In genomic region chr2:152653874-152654715, GRCm38 (mm10) we compare ENCODE assay signal across 10 mouse cellular contexts. TPM values are rescaled to one million over a fixed set of nuclear protein-coding genes. Genes with fewer than 3 reads are reported as not detected.
DNase-seq lines count a peak whose midpoint lies in the region; ATAC-seq lines count a peak whose summit lies in the region.
"Had no signal": no experiment of that assay in that cellular context is flagged by ENCODE, and none has a peak within 500 bp of the region (broad histone marks: within the 10 kb centered on the region; RNA-seq: fewer than 3 reads in every experiment).

No protein-coding gene starts in this region.

- 55% methylated on average over 14 of the region's 14 CpGs for WGBS in forebrain, embryonic 12.5 days
- 58% methylated on average over 14 of the region's 14 CpGs for WGBS in forebrain, embryonic 11.5 days
- WGBS in heart, embryonic 12.5 days = 29% methylated on average over 14 of the region's 14 CpGs
- WGBS in kidney, embryonic 16.5 days = 42% methylated on average over 14 of the region's 14 CpGs

- H3K4me2 ChIP-seq in forebrain, embryonic 12.5 days = peak overlapping the region; percentile 26; the same call in 1 of the 2 replicates
- no peak overlapping the region for H3K4me2 ChIP-seq in forebrain, embryonic 11.5 days (ENCODE audit: low read depth, low read length, severe bottlenecking)
- no peak overlapping the region for H3K4me2 ChIP-seq in heart, embryonic 12.5 days
- H3K4me2 ChIP-seq in kidney, embryonic 16.5 days (replicated peaks; ENCODE audit: low read depth, low read length) = no peak overlapping the region

- peaks cover 12% of the 10 kb centered on the region; the same call in 1 of the 2 replicates for H3K4me1 ChIP-seq in forebrain, embryonic 12.5 days
- H3K4me1 ChIP-seq in forebrain, embryonic 11.5 days (replicated peaks; ENCODE audit: control insufficient read depth, insufficient read depth, low read length) = no peaks in the 10 kb centered on the region
- peaks cover 17% of the 10 kb centered on the region for H3K4me1 ChIP-seq in heart, embryonic 12.5 days (replicated peaks)
- H3K4me1 ChIP-seq in kidney, embryonic 16.5 days (ENCODE audit: insufficient read depth, low read length) = peaks cover 14% of the 10 kb centered on the region

- H3K9ac ChIP-seq in forebrain, embryonic 12.5 days = no peak overlapping the region
- H3K9ac ChIP-seq in forebrain, embryonic 11.5 days (ENCODE audit: low read length) = no peak overlapping the region
- no peak overlapping the region for H3K9ac ChIP-seq in heart, embryonic 12.5 days
- no peak overlapping the region for H3K9ac ChIP-seq in kidney, embryonic 16.5 days (replicated peaks; ENCODE audit: low read length)

- H3K27ac ChIP-seq in forebrain, embryonic 12.5 days = peak overlapping the region; percentile 80
- no peak overlapping the region for H3K27ac ChIP-seq in forebrain, embryonic 11.5 days (ENCODE audit: low read depth, low read length)
- no peak overlapping the region; the same call in 1 of the 2 replicates for H3K27ac ChIP-seq in heart, embryonic 12.5 days (ENCODE audit: poor library complexity, severe bottlenecking)
- no peak overlapping the region for H3K27ac ChIP-seq in kidney, embryonic 16.5 days (ENCODE audit: low read length)
- H3K27ac ChIP-seq: macrophage had no signal

- peak; percentile 91 for ATAC-seq in forebrain, embryonic 12.5 days (ENCODE audit: low FRiP score)
- no peak for ATAC-seq in forebrain, embryonic 11.5 days (replicated peaks; ENCODE audit: low FRiP score)
- ATAC-seq in heart, embryonic 12.5 days (ENCODE audit: insufficient number of reproducible peaks, low FRiP score) = peak; percentile 31; the same call in 1 of the 2 replicates
- no peak for ATAC-seq in kidney, embryonic 16.5 days (ENCODE audit: low FRiP score, low TSS enrichment)

- no peaks in the 10 kb centered on the region for H3K9me3 ChIP-seq in forebrain, embryonic 12.5 days
- H3K9me3 ChIP-seq in forebrain, embryonic 11.5 days (ENCODE audit: control insufficient read depth, low read length) = no peaks in the 10 kb centered on the region
- peaks cover 4% of the 10 kb centered on the region for H3K9me3 ChIP-seq in heart, embryonic 12.5 days (replicated peaks)
- no peaks in the 10 kb centered on the region for H3K9me3 ChIP-seq in kidney, embryonic 16.5 days (ENCODE audit: low read length)

- no peaks in the 10 kb centered on the region for H3K36me3 ChIP-seq in forebrain, embryonic 12.5 days (replicated peaks)
- no peaks in the 10 kb centered on the region for H3K36me3 ChIP-seq in forebrain, embryonic 11.5 days (ENCODE audit: control insufficient read depth, insufficient read depth, low read length)
- no peaks in the 10 kb centered on the region for H3K36me3 ChIP-seq in heart, embryonic 12.5 days
- H3K36me3 ChIP-seq in kidney, embryonic 16.5 days (ENCODE audit: insufficient read depth, low read length) = no peaks in the 10 kb centered on the region

- 0 out of 2 replicates have a peak, but pooled peaks cover 2% of the 10 kb centered on the region for H3K27me3 ChIP-seq in forebrain, embryonic 12.5 days
- no peaks in the 10 kb centered on the region for H3K27me3 ChIP-seq in forebrain, embryonic 11.5 days (ENCODE audit: control insufficient read depth, insufficient read depth, low read length)
- H3K27me3 ChIP-seq in heart, embryonic 12.5 days (replicated peaks) = no peaks in the 10 kb centered on the region
- no peaks in the 10 kb centered on the region for H3K27me3 ChIP-seq in kidney, embryonic 16.5 days (ENCODE audit: insufficient read depth, low read length)

- no peak for DNase-seq in forebrain, embryonic 11.5 days (ENCODE audit: low spot score)
- peak; percentile 97 for DNase-seq in 3T3-L1 (ENCODE audit: low read depth, low spot score)
- peak; percentile 94 for DNase-seq in brain, adult 2 months (ENCODE audit: low read depth, low spot score)
- DNase-seq in layer of hippocampus, postnatal 36 days = peak; percentile 52 to 68
- DNase-seq in retina, embryonic 14.5 days (ENCODE audit: low spot score) = peak; percentile 27

- no peak overlapping the region for H3K4me3 ChIP-seq in forebrain, embryonic 12.5 days (replicated peaks)
- no peak overlapping the region for H3K4me3 ChIP-seq in forebrain, embryonic 11.5 days (ENCODE audit: low read depth, low read length)
- H3K4me3 ChIP-seq in heart, embryonic 12.5 days = no peak overlapping the region
- no peak overlapping the region for H3K4me3 ChIP-seq in kidney, embryonic 16.5 days (ENCODE audit: low read length)

RNA-seq across cellular contexts. Expression of gene H13, which starts 15.2 kb away (rescaled TPM):
- polyA plus RNA-seq in forebrain, embryonic 12.5 days (2016; fragmentation: Nextera tagmentation; extraction: Ambion mirVana) = 128 and 131 TPM in 2 replicates
- polyA plus RNA-seq in forebrain, embryonic 11.5 days (2014; fragmentation: Nextera tagmentation; extraction: Ambion mirVana) = 110 and 112 TPM in 2 replicates
- polyA plus RNA-seq in heart, embryonic 12.5 days (2016; fragmentation: Nextera tagmentation; extraction: Ambion mirVana) = 87.5 and 91.9 TPM in 2 replicates
- total RNA-seq in layer of hippocampus, postnatal 36 days (2021) = 10 to 100 TPM; 77.3 to 77.5 TPM
- polyA plus RNA-seq in kidney, embryonic 16.5 days (2015; fragmentation: Nextera tagmentation; extraction: Ambion mirVana) = 158 and 159 TPM in 2 replicates

RNA-seq across cellular contexts. Expression of gene Rem1, which starts 27.3 kb away (rescaled TPM):
- 0.26 and 0.38 TPM in 2 replicates for polyA plus RNA-seq in forebrain, embryonic 12.5 days (2016; fragmentation: Nextera tagmentation; extraction: Ambion mirVana)
- polyA plus RNA-seq in forebrain, embryonic 11.5 days (2014; fragmentation: Nextera tagmentation; extraction: Ambion mirVana) = 0.21 and 0.32 TPM in 2 replicates
- 9.5 and 10.1 TPM in 2 replicates for polyA plus RNA-seq in heart, embryonic 12.5 days (2016; fragmentation: Nextera tagmentation; extraction: Ambion mirVana)
- 1 to 10 TPM in 1 of 2 experiments, under 1 TPM in 1; 0.75 to 1.3 TPM for total RNA-seq in layer of hippocampus, postnatal 36 days (2021)
- 59.1 and 62.6 TPM in 2 replicates for polyA plus RNA-seq in kidney, embryonic 16.5 days (2015; fragmentation: Nextera tagmentation; extraction: Ambion mirVana)
- polyA plus RNA-seq: macrophage had no signal

RNA-seq across cellular contexts. Expression of gene Defb25, which starts 31.2 kb away (rescaled TPM):
- polyA plus RNA-seq in forebrain, embryonic 12.5 days (2016; fragmentation: Nextera tagmentation; extraction: Ambion mirVana) = not detected in 2 replicates
- polyA plus RNA-seq in forebrain, embryonic 11.5 days (2014; fragmentation: Nextera tagmentation; extraction: Ambion mirVana) = not detected in 2 replicates
- not detected in 2 replicates for polyA plus RNA-seq in heart, embryonic 12.5 days (2016; fragmentation: Nextera tagmentation; extraction: Ambion mirVana)
- not detected for total RNA-seq in layer of hippocampus, postnatal 36 days (2021)
- 24.4 and 31.8 TPM in 2 replicates for polyA plus RNA-seq in kidney, embryonic 16.5 days (2015; fragmentation: Nextera tagmentation; extraction: Ambion mirVana)
- polyA plus RNA-seq: macrophage had no signal

RNA-seq across cellular contexts. Expression of gene Mcts2, which starts 32.7 kb away (rescaled TPM):
- 39.5 and 41.2 TPM in 2 replicates for polyA plus RNA-seq in forebrain, embryonic 12.5 days (2016; fragmentation: Nextera tagmentation; extraction: Ambion mirVana)
- polyA plus RNA-seq in forebrain, embryonic 11.5 days (2014; fragmentation: Nextera tagmentation; extraction: Ambion mirVana) = 37.9 and 39.5 TPM in 2 replicates
- polyA plus RNA-seq in heart, embryonic 12.5 days (2016; fragmentation: Nextera tagmentation; extraction: Ambion mirVana) = 23.1 and 25.2 TPM in 2 replicates
- total RNA-seq in layer of hippocampus, postnatal 36 days (2021) = 10 to 100 TPM; 19.7 to 22.9 TPM
- 27.6 and 28.0 TPM in 2 replicates for polyA plus RNA-seq in kidney, embryonic 16.5 days (2015; fragmentation: Nextera tagmentation; extraction: Ambion mirVana)

RNA-seq across cellular contexts. Expression of gene Defb36, which starts 50.0 kb away (rescaled TPM):
- not detected in 2 replicates for polyA plus RNA-seq in forebrain, embryonic 12.5 days (2016; fragmentation: Nextera tagmentation; extraction: Ambion mirVana)
- not detected in 2 replicates for polyA plus RNA-seq in forebrain, embryonic 11.5 days (2014; fragmentation: Nextera tagmentation; extraction: Ambion mirVana)
- not detected in 2 replicates for polyA plus RNA-seq in heart, embryonic 12.5 days (2016; fragmentation: Nextera tagmentation; extraction: Ambion mirVana)
- total RNA-seq in layer of hippocampus, postnatal 36 days (2021) = not detected
- polyA plus RNA-seq in kidney, embryonic 16.5 days (2015; fragmentation: Nextera tagmentation; extraction: Ambion mirVana) = 0.51 and 0.86 TPM in 2 replicates
- total RNA-seq: ES-E14 had no signal
- polyA plus RNA-seq: macrophage had no signal

Comparison
In these comparisons a context has a peak if more than half of its experiments do, and no peak if none do; other contexts are left out.
1. ATAC-seq: peak in forebrain, embryonic 12.5 days (single experiment) and heart, embryonic 12.5 days (single experiment); none in forebrain, embryonic 11.5 days (single experiment) and kidney, embryonic 16.5 days (single experiment).
2. RNA of gene Defb25, which starts 31.2 kb away (polyA plus RNA-seq): 24.4 to 31.8 TPM in kidney, embryonic 16.5 days; not detected in heart, embryonic 12.5 days, not detected in forebrain, embryonic 12.5 days and not detected in forebrain, embryonic 11.5 days; every median in the first group is over 10 times any median in the second.